Mouse (Mus musculus) subcutaneous adipose tissue, adult 2 months (tissue): ENCODE results near the gene Ttc7. TPM values are rescaled to one million over a fixed set of nuclear protein-coding genes. Genes with fewer than 3 reads are reported as not detected.

Source experiments
- polyA plus RNA-seq: library from polyadenylated mRNA; depleted of rRNA; stranded (reverse); fragments of >200 nt; gene quantifications from 2 replicates; pipeline ENCODE4 v1.2.3, GENCODE M21; 2012; ENCODE audit warnings: low replicate concordance; rRNA removed

The Ttc7 gene
- polyA plus RNA-seq: 29.9 and 32.3 TPM in 2 replicates

GRCm38 (mm10) chr17:87282706-87283053 lies at the start of gene Ttc7:
Ttc7 (plus strand) TSS chr17:87282886.

GRCm38 (mm10) chr17:87265792-87266186 lies 16.9 kb upstream of the Ttc7 start, which contains the start of gene Mcfd2:
Mcfd2 (minus strand) TSS chr17:87265935.

GRCm38 (mm10) chr17:87427511-87427910 lies 144.8 kb downstream of the Ttc7 start, which contains the start of gene Stpg4:
Stpg4 (minus strand) TSS chr17:87427741.

Other genes with a start within 250 kb of the Ttc7 start
- 11.9 and 22.8 TPM in 2 replicates for gene Socs5, start 175.2 kb upstream of the Ttc7 start, polyA plus RNA-seq
- 119 and 195 TPM in 2 replicates for gene Mcfd2, start 17.0 kb upstream of the Ttc7 start, polyA plus RNA-seq
- gene Stpg4, start 144.9 kb downstream of the Ttc7 start, polyA plus RNA-seq: not detected in 2 replicates
- 43.2 and 77.2 TPM in 2 replicates for gene Calm2, start 164.0 kb downstream of the Ttc7 start, polyA plus RNA-seq